Mouse (Mus musculus) midbrain, embryonic 11.5 days (tissue): Measurements from ENCODE around the gene Dld. TPM values are rescaled to one million over a fixed set of nuclear protein-coding genes. Genes with fewer than 3 reads are reported as not detected.

Experiments
- ATAC-seq: fragments of 200-750 bp; cut with Nextera tagmentation; 2 replicates; pipeline ENCODE4 v1.8.0; 2017; ENCODE audit warnings: moderate TSS enrichment, moderate library complexity; ENCODE audit not compliant: low FRiP score
- DNase-seq: peaks from one replicate; pipeline ENCODE4 v3.0.0; 2015; ENCODE audit warnings: low spot score; ENCODE audit errors: missing footprints
- H3K27ac ChIP-seq: fragments of 300-500 bp; sonication (generic); 2 replicates; pipeline ENCODE4 v1.5.1; 2014; ENCODE audit warnings: low read depth, low read length
- H3K27me3 ChIP-seq: fragments of 300-500 bp; sonication (generic); 2 replicates; pipeline ENCODE4 v1.6.1; 2014; ENCODE audit warnings: mild to moderate bottlenecking, low read length, moderate library complexity, mixed read lengths; ENCODE audit not compliant: control insufficient read depth, insufficient read depth
- H3K36me3 ChIP-seq: fragments of 300-500 bp; sonication (generic); 2 replicates; pipeline ENCODE4 v1.6.1; 2014; ENCODE audit warnings: mild to moderate bottlenecking, low read length, moderate library complexity, mixed read lengths; ENCODE audit not compliant: control insufficient read depth, insufficient read depth
- H3K4me1 ChIP-seq: fragments of 300-500 bp; sonication (generic); 2 replicates; pipeline ENCODE4 v1.6.1; 2014; ENCODE audit warnings: low read length; ENCODE audit not compliant: control insufficient read depth, insufficient read depth
- H3K4me2 ChIP-seq: fragments of 300-500 bp; sonication (generic); 2 replicates; pipeline ENCODE4 v1.6.1; 2014; ENCODE audit warnings: mild to moderate bottlenecking, moderate library complexity
- H3K4me3 ChIP-seq: fragments of 300-500 bp; sonication (generic); 2 replicates; pipeline ENCODE4 v1.5.1; 2014; ENCODE audit warnings: low read depth, low read length
- H3K9ac ChIP-seq: fragments of 300-500 bp; sonication (generic); 2 replicates; pipeline ENCODE4 v1.6.1; 2014; ENCODE audit warnings: low read length
- H3K9me3 ChIP-seq: fragments of 300-500 bp; sonication (generic); 2 replicates; pipeline ENCODE4 v1.6.1; 2016; ENCODE audit warnings: low read length; ENCODE audit not compliant: control insufficient read depth
- WGBS: fragments of 180-500 bp; shearing (Covaris S2); extraction: QIAGEN DNeasy Blood & Tissue Kit; methylation state at CpG from one replicate; pipeline ENCODE4 v1.1.7; 2014; 5-methylcytosine and 5-hydroxymethylcytosine counted together
- polyA plus RNA-seq: library from polyadenylated mRNA; unstranded; fragments of >200 nt; fragmentation: Nextera tagmentation; extraction: Ambion mirVana; gene quantifications from 2 replicates; pipeline ENCODE4 v1.2.1, GENCODE M21; 2014

The Dld gene
- polyA plus RNA-seq, 1 experiment from 2014 or later = 159 TPM

DNA sequence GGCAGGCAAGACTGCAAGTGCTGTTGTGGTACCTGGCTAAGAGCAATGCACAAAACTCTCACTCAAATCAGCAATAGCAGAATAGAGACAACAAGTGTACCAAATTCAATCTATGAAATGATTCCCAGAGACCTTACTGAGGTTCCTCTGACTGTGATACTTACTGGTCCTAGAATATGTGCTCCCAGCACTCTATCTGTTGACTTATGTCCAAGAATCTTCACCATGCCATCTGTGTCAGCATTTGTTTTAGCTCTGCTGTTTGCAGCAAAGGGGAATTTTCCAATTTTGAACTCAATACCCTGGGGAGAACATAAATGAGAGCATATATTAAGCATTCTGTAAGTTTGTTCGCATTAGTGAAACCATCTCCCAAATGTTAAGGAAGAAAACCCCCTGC, 18.0 kb downstream of the Dld start:
- H3K9ac ChIP-seq = no peak overlapping the region
- H3K36me3 ChIP-seq = peaks cover 19% of the 10 kb centered on the region
- no peaks in the 10 kb centered on the region for H3K4me1 ChIP-seq
- no peak overlapping the region for H3K4me2 ChIP-seq
- H3K4me3 ChIP-seq = no peak overlapping the region
- no peaks in the 10 kb centered on the region for H3K27me3 ChIP-seq
- no peak for DNase-seq
- H3K9me3 ChIP-seq = no peaks in the 10 kb centered on the region
- no peak overlapping the region for H3K27ac ChIP-seq
- no peak for ATAC-seq
- WGBS = 94% methylated on average over 1 of the region's 1 CpGs

DNA sequence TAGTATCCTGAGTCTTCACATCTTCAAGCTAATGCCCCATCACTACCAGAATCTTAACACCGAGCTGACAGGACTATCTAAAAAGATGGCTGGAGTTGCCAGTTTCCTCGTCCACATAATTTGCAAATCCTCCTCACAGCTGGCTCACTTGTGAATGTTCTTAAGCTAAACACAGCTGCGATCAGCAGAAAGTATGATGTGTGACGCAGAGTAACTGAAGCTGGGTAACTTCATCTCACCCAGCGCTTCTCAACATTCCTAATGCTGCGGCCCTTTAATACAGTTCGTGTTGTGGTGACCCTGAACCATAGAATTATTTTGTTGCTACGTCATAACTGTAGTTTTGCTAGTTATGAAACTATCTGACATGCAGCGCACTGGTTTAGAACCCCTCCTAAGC, 24.1 kb downstream of the Dld start:
- DNase-seq (no peak), ATAC-seq (no peak)
- Histone ChIP-seq H3K4me2 (no peak overlapping the region), H3K27ac (no peak overlapping the region), H3K9me3 (no peaks in the 10 kb centered on the region), H3K27me3 (no peaks in the 10 kb centered on the region), H3K36me3 (no peaks in the 10 kb centered on the region), H3K4me1 (no peaks in the 10 kb centered on the region), H3K9ac (no peak overlapping the region), H3K4me3 (no peak overlapping the region)
- 93% methylated on average over 9 of the region's 9 CpGs for WGBS

DNA sequence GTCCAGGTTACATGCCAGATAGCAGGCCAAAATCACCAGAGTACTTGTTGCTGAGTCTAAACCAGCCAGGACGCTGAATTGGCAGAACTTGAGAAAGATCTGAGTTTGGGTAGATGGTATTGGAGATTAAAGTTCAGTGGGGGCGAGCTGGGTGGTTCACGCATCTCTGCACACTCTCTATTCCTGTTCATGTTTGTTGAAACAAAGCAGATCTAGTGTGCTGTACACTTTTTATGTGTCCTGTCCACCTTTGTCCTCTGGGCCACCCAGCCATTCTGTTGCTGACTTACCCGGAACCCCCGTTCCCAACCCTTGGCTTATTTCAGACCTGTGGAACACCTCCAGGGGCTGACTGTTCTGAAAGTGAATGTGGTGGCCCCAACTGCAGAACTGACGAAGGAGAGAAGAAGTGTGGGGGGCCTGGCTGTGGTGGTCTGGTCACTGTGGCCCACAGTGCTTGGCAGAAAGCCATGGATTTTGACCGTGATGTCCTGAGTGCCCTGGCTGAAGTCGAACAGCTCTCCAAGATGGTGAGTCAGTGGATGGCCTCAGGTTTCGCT, 28.0 kb downstream of the Dld start:
- Histone ChIP-seq H3K27me3 (no peaks in the 10 kb centered on the region), H3K9me3 (no peaks in the 10 kb centered on the region), H3K4me2 (no peak overlapping the region), H3K9ac (no peak overlapping the region), H3K4me1 (no peaks in the 10 kb centered on the region), H3K4me3 (no peak overlapping the region), H3K27ac (no peak overlapping the region), H3K36me3 (no peaks in the 10 kb centered on the region)
- ATAC-seq = no peak
- DNase-seq = no peak
- 89% methylated on average over 9 of the region's 9 CpGs for WGBS

DNA sequence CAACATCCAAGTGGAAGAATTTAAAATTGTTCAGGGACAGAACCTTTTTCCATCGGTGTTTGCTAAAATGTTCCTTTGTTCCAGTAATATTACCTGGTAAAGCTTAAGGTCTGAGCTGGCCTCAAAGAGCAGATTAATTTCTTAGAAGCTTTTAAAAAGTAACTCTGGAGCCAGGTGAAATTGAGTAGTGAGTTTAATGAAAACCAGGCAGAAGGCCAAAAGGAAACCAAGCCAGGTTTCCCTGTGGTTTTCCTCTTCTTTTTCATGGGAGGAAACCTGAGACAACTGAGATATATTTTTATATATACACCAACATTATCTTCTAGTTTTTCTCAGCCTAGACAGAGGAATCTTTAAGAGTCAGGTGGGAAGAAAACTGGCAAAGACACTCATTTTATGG, 29.7 kb downstream of the Dld start:
- no peaks in the 10 kb centered on the region for H3K36me3 ChIP-seq
- no peaks in the 10 kb centered on the region for H3K4me1 ChIP-seq
- ATAC-seq (no peak), DNase-seq (no peak)
- 89% methylated on average over 1 of the region's 1 CpGs for WGBS
- H3K27ac ChIP-seq = no peak overlapping the region
- H3K27me3 ChIP-seq = no peaks in the 10 kb centered on the region
- no peak overlapping the region for H3K9ac ChIP-seq
- H3K4me3 ChIP-seq = no peak overlapping the region
- H3K9me3 ChIP-seq = no peaks in the 10 kb centered on the region
- no peak overlapping the region for H3K4me2 ChIP-seq

DNA sequence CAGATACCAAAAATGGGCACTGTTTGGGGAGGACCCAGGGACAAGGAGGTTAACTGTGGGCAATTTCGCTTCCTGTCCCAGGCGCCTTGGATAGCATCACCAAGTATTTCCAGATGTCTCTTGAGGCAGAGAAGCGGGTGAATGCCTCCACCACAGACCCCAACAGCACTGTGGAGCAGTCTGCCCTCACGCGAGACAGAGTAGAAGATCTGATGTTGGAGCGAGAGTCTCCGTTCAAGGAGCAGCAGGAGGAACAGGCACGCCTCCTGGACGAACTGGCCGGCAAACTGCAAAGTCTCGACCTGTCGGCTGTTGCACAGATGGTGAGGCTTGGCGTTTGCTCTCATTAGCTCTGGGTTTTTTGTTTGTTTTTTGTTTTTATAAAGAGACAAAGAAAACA, 30.4 kb downstream of the Dld start:
- no peaks in the 10 kb centered on the region for H3K9me3 ChIP-seq
- WGBS = 86% methylated on average over 13 of the region's 13 CpGs
- no peak for ATAC-seq
- H3K4me2 ChIP-seq = no peak overlapping the region
- H3K27me3 ChIP-seq = no peaks in the 10 kb centered on the region
- H3K27ac ChIP-seq = no peak overlapping the region
- H3K9ac ChIP-seq = no peak overlapping the region
- no peak for DNase-seq
- no peaks in the 10 kb centered on the region for H3K36me3 ChIP-seq
- H3K4me3 ChIP-seq = no peak overlapping the region
- no peaks in the 10 kb centered on the region for H3K4me1 ChIP-seq

DNA sequence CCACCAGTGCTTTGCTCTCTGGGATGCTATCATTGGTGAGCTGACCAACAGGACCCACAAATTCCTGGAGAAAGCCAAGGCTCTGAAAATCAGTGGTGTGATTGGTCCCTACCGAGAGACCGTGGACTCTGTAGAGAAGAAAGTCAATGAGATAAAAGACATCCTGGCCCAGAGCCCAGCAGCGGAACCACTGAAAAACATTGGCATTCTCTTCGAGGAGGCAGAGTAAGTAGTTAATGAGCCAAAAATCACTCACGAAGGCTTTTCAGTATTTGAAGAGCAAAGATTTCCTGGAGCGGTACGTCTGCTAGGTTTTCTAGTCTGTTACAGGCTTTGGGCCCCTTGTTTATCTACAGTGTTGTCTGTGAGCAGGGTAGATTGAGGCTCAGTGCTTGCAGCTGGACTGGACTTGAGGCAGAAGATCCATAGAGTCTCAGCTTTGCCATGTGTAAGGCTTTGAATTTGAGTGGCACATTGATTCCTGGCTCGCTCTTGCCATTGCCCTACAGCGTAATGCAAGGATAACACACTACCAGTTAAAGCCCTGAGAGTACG, 32.8 kb downstream of the Dld start:
- DNase-seq = no peak
- Histone ChIP-seq H3K4me1 (no peaks in the 10 kb centered on the region), H3K9me3 (no peaks in the 10 kb centered on the region), H3K4me2 (no peak overlapping the region), H3K27me3 (no peaks in the 10 kb centered on the region), H3K36me3 (no peaks in the 10 kb centered on the region), H3K27ac (no peak overlapping the region), H3K9ac (no peak overlapping the region), H3K4me3 (no peak overlapping the region)
- no peak for ATAC-seq
- 91% methylated on average over 10 of the region's 10 CpGs for WGBS

DNA sequence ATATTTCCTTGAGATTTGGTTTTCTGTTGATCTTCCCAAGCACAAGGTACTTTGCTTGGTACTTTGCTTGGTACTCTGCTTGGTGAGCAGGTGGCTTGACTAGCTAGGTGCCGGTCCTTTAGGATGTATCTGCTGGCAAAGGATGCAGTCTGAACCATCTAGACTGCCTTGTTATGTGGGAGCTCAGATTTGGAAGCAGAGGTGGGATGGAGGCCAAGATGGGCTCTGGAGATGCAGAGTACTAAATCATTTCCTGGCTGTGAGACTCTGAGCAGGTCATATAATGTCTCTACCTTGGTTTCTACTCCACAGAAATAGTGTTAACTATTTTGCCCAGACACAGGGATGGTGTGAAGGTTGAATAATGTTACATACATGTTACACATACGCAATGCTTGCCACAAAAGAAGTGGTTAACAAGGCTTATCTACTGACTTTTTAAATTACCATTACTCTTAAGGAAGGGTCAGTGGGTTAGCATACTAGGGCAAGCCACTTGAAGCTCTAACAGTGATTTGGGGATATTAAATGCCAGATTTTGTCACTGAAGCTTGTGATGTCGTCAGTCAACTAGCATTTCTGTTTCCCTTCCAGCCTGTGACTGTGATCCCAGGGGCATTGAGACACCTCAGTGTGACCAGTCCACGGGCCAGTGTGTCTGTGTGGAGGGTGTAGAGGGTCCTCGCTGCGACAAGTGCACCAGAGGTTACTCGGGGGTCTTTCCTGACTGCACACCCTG, 33.4 kb downstream of the Dld start:
- H3K9ac ChIP-seq = no peak overlapping the region
- no peaks in the 10 kb centered on the region for H3K9me3 ChIP-seq
- no peak for ATAC-seq
- WGBS = 85% methylated on average over 7 of the region's 7 CpGs
- no peaks in the 10 kb centered on the region for H3K4me1 ChIP-seq
- no peak overlapping the region for H3K4me3 ChIP-seq
- no peak for DNase-seq
- H3K27me3 ChIP-seq = no peaks in the 10 kb centered on the region
- H3K27ac ChIP-seq = no peak overlapping the region
- H3K4me2 ChIP-seq = no peak overlapping the region
- no peaks in the 10 kb centered on the region for H3K36me3 ChIP-seq

DNA sequence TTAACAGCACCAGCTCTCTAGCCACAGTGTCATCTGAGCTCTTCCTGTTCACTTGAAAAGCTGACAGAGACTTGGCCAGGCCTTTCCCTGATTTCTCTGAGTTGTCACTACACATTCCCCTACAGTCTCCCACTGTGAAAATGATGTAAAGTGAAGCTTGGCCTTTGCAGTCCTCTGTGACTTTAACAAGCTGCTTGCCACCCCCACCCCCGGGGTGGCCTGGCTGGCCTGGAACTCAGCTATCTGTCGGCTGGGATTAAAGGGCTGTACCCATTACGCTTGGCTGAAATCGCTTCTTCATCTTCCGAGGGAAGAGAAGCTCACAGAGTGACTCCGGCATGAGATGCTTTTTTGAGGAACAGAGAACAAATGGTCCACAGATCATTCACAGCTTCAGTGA, 35.3 kb downstream of the Dld start:
- ATAC-seq (no peak), DNase-seq (no peak)
- Histone ChIP-seq H3K4me3 (no peak overlapping the region), H3K4me1 (no peaks in the 10 kb centered on the region), H3K27me3 (no peaks in the 10 kb centered on the region), H3K9ac (no peak overlapping the region), H3K9me3 (no peaks in the 10 kb centered on the region), H3K36me3 (no peaks in the 10 kb centered on the region), H3K27ac (no peak overlapping the region), H3K4me2 (no peak overlapping the region)
- WGBS = 65% methylated on average over 6 of the region's 6 CpGs

DNA sequence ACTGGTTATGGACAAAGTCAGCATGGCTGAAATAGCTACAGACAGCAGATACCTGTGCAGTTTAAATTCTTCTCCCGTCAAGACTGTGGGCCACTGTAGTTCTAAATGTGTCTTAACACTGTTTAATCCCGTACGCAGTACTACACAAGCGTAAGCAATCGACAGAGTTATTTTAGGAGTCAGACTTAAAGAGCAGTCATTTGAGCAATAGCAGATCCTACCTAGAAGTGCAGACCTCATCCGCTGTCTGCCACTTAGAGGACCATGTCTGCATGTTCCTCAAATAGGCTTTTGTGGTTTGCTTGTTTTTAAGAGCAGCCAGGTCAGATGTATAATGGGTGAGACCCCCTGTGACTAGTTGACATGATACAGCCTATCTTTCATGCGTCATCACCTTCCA, 36.9 kb downstream of the Dld start:
- Histone ChIP-seq H3K27me3 (no peaks in the 10 kb centered on the region), H3K4me1 (no peaks in the 10 kb centered on the region), H3K4me2 (no peak overlapping the region), H3K9me3 (no peaks in the 10 kb centered on the region), H3K9ac (no peak overlapping the region), H3K36me3 (no peaks in the 10 kb centered on the region), H3K4me3 (no peak overlapping the region), H3K27ac (no peak overlapping the region)
- WGBS = 95% methylated on average over 7 of the region's 7 CpGs
- DNase-seq (no peak), ATAC-seq (no peak)
